Mouse (Mus musculus) erythroblast, embryonic 14.5 days (primary cell): ENCODE measurements around the gene Akr1c14.

Source experiments
- GATA1 ChIP-seq: IDR thresholded peaks from 2 replicates; pipeline ENCODE4 v1.6.1; 2012; ENCODE audit warnings: low read length, inconsistent platforms, mixed read lengths
- TAL1 ChIP-seq: IDR thresholded peaks from 3 replicates; pipeline ENCODE4 v1.6.1; 2012; ENCODE audit warnings: low read length, inconsistent platforms, mixed read lengths

GRCm38 (mm10) chr13:4046113-4046512, 2.7 kb upstream of the Akr1c14 start:
- TF ChIP-seq TAL1 (no peak), GATA1 (no peak)
